Mouse (Mus musculus): ENCODE results near the gene Wapl.

DNA sequence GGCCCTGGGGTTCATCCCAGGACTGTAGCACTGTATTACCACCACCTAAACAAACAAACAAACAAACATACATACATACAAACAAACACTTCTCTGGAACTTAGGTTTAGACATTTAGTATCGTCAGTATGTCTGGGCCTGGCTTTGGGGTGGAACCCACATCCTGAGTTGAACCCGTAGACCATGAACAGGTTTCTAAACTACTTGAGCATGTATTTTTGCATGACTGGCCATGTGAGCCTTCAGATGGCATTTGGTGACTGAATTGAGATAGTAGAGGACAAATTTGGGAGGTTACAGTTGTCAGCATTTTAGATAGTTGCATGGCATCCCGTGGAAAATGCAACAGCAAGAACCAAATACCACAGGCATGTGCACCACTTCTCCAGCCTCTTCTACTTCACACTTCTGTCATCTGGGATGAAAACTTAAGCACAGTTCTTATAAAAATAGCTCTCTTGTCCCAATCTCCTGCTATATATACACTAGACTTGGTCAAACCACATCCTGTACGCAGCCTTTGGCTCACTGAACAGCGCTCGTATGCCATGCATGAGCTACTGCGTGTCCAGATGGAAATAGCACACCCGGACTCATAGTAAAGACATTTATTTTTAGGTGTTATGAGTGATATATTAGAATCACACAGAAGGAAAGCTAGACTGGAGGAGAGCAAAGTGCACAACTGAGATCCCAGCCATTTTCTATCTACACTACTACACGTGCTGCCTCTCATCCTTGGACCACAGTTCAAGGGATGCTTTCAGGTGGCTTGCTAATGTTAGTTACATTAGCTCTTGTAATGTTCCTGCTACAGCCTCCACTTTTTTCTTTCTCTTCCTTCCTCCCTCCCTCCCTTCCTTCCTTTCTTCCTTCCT lies 87.6 kb downstream of the Wapl start:
- TF ChIP-seq CTCF (IDR thresholded peaks at IDR 0.05; ENCODE audit: insufficient read depth, low read length) (no peak), POLR2A (IDR thresholded peaks at IDR 0.05; ENCODE audit: borderline replicate concordance, extremely low read depth, low read depth, low read length) (no peak)
